Mouse (Mus musculus) embryo, embryonic 10 days (tissue): ENCODE measurements around the gene Ccsap.

Experiments
- DNase-seq: peaks from one replicate; pipeline ENCODE4 v3.0.0-alpha.2; 2015; ENCODE audit warnings: low spot score

Ccsap gene

GRCm38 (mm10) chr8:123877865-123878264, 17.9 kb upstream of the Ccsap start:
- DNase-seq = no peak

DNA sequence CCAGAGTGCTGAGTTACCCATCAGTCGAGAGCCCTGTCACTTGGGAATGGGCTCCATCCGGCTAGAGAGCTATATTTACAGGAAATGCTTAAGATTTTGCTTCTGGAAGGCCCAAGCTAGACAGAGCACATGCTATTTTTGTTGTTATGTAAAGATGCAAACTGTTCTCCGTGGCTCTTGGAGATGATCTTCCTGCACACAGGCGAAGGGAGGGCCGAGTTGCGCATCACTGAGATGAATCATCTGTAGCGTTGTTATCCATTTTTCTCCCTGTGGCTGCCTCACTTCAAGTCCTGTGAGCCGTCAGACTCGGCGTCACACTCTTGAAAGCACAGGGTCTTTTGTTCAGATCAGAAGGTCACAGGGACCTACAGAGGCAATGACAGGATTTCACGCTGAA, 14.3 kb upstream of the Ccsap start:
- no peak for DNase-seq

DNA sequence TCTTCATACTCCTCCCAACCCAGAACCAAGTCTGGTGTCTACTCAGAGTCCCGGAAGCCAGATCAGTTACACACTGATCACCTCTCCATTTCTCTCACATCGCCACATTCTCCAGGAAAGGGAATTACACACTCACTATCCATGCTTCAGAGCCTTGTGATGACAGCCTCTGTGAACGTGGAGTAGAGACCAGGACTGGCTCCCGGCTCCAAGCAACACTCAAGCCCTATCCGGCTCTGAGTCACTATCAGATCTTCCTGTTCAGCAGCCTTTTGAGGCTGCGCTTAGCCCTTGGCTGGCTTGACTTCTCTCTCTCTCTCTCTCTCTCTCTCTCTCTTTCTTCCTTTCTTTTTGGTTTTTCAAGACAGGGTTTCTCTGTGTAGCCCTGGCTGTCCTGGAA, 13.4 kb upstream of the Ccsap start:
- no peak for DNase-seq

DNA sequence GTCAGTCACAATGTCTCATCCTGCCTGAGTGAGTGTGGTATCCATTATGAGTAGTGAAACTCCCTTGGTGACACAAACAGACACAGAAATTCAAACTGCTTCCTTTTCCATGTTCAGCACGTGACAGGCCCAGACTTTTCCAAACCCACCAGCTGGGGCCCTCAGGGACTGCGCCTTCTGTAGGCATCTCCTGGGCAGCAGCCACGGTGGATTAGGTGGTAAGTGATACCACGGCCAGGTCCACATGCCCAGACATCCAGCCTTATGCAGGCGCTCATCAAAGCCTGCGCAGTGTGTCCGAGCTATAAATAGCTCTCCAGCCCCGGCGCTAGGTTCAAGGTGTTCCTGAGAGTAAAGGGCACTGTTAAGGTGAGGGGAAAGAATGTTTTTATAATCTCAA, 12.0 kb upstream of the Ccsap start:
- no peak for DNase-seq

DNA sequence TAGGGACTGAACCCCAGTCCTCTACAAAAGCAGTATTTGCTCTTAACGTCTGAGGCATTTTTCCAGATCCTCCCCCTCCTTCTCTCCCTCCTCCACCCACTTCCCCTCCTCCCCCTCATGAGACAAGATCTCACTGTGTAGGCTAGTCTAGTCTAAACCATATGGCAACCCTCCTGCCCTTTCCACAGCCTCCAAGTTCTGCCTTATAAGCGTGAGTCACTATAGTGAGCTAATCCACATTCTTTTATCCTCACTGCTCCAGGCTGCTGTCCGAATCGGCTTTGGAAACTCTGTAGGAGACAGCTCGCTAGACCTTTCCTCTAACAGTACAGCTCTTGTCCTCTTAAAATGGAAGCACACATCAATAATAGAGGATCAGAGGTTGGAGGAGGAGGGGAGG, 7.0 kb upstream of the Ccsap start:
- no peak for DNase-seq

GRCm38 (mm10) chr8:123865786-123866185, 5.8 kb upstream of the Ccsap start:
- DNase-seq = no peak

DNA sequence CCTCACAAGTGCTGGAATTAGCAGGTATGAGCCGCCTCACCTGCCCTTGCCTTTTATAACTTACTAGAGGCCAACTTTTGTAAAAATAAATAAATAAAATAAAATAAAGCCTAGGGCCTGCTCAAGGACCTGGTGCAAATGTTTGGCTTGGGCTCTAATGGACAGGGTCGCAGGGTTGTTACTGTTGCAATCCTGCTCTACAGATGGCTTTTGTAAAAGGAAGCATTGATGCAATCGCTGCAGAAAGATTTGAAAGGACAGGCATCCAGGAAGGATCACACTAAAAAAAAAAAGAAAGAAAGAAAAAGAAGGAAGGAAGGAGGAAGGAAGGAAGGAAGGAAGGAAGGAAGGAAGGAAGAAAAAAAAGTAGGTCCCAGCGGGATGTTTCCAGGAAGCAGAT, 377 bp upstream of the Ccsap start:
- DNase-seq = no peak

DNA sequence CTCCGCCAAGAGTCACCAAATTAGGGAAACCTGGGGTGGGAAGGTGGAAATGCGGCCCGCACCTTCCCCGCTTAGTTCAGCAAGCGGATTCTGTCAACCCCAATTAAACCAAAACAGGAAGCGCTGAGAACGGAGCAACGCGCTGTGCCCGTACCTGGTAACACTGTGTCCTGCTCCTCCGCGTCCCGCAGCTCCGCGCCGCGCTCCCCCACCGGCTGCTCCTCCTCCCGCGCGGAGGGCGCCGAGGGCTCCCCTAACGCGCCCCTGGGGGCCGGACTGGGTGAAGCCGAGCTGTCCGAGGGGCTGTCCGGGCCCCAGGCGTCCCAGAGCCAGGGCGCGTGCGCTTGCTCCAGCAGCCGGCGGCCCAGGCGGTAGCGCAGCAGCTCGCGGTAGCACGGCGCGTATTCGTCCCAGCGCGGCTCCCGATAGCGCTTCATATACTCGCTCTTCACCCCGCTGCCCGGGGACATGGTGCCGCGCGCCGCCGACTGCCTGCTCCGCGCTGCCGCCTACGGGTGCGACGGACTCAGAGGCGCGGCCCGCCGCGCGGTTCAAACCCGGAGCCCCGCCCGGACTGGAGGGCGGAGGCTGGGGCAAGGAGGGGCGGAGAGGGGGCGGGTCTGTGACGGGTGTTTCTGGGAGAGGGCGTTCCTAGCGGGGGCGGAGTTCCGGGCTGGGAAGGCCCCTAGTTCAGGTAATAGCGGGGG, 915 bp downstream of the Ccsap start:
- peak; percentile 88 for DNase-seq

GRCm38 (mm10) chr8:123858574-123858940, 1.5 kb downstream of the Ccsap start:
- DNase-seq = peak; percentile 48

- DNase-seq = no peak
Observed at GRCm38 (mm10) chr8:123857361-123857760, 2.6 kb downstream of the Ccsap start.

DNA sequence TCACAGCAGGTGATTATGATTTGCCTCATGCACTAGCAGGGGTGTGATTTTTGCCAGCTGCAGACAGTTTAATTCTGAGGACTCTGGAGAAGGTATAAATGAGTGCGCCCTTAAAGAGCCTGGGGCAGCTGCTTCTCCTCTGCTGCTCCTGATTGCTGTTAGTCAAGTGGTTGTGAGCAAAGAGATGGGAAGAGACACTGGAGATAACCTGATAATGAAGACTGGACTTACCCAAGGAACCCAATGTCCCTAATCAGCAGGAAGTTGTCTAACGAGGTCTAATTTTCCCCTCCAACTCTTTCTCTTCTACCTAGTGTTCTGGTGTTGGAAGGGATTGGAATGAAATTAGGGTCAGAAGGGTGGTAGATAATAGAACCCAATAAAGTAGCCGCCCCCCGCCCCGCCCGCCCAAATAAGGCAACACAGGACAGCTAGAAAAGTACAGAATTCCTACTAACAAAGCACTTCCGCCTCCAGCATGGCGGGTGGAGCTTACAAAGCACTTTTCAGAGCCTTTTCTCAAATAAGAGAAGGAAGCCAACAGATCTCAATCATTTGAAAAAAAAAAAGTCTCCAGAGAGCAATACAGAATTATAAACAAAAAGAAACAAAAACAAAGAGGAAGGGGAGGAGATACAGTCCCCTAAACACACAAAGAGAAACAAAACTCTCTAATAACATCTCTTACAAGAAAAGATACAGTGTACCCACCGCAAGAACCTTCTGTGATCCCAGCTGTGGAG, 5.1 kb downstream of the Ccsap start:
- DNase-seq = no peak

- DNase-seq = no peak
Observed at GRCm38 (mm10) chr8:123854252-123854651, 5.8 kb downstream of the Ccsap start.

DNA sequence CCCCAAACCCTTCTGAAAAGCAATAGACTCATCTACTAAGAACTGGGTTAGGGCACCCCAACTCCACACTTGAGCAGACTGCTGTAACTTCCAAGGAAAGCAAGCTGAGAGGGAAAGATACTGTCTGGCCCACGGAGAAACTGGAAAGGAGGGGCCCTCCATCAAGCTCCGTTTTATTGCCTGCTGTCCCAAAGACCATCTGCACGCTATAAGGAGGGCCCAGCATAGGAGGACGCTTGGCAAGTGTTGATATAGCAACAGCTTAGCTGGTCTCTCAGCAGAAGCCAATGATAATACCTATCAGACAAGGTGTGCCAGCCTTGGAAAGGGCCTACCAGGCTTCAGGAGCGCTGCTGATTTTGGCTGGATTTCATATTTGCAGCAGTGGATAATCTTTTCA, 8.4 kb downstream of the Ccsap start:
- DNase-seq = no peak

GRCm38 (mm10) chr8:123849352-123849751, 10.7 kb downstream of the Ccsap start:
- DNase-seq = no peak

DNA sequence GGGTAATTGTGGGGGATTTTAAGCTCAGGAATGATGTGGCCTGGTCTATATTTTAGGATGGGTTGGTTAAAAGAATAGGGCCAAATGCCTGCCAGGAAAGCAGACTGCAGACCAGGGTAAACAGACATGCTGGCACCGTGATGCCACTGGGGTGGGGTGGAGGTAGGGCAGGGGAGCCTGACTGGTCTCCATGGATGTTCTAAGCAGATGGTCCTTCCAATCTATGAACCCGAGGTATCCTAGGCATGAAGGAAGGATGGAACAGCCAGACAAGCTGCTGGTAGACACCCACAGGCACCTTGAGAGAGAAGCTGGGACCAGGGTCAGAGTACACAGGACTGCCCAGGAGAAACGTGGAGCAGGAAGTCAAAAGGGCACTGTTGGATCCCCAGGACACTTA, 12.5 kb downstream of the Ccsap start:
- no peak for DNase-seq

DNA sequence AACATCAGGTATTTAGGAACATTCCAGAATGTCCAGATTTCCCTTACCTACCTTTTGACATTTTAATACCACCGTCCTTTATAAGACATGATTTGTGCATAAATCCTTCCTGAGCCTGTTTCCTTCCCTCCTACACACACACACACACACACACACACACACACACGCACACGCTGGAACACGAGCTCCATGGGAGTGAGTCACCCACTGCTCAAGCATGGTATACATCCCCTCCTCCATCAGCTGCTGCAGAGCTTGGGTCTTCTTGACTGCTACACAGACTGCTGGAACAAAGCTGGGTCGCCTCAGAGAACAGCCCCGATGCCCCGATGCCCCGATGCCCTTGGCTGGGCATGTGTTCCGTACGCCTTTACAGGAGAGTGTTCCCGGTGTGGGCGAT, 13.5 kb downstream of the Ccsap start:
- DNase-seq = no peak

DNA sequence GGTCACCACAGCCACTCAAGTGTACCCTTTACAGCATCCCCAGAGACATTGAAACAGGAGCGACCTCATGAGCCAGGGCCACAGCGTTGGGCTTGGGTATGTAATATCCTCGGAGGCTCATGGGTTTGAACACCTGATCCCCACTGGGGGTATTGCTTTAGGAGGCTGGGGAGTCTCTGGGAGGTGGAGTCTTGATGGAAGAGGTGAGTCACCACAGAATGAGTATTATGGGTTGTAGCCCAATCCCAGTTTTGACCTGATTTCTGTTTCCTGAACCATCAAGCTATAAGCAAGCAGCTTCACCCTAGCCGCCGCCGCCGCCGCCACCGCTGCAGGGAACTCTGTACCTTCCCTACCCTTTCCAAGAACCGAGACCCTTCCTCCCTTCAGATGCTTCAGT, 14.0 kb downstream of the Ccsap start:
- no peak for DNase-seq

GRCm38 (mm10) chr8:123845114-123845513, 14.9 kb downstream of the Ccsap start:
- DNase-seq = no peak

DNA sequence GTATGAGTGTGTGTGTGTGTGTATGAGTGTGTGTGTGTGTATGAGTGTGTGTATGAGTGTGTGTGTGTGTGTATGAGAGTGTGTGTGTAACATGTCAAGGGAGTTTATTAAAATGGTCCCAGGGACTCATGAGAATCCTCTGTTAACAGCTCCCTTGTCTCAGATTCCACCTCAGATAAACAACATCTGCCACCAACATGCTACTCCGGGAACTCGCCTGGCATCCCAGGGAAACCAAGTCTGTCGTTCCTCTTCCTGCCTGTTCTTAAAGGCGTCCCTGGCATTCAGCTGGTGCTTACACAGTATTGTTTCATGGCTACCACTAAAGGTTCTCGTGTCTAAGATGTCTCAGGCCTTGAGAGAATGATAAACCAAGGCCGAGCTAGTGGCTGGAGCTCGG, 15.7 kb downstream of the Ccsap start:
- no peak for DNase-seq

GRCm38 (mm10) chr8:123842086-123842485, 17.9 kb downstream of the Ccsap start:
- no peak for DNase-seq

DNA sequence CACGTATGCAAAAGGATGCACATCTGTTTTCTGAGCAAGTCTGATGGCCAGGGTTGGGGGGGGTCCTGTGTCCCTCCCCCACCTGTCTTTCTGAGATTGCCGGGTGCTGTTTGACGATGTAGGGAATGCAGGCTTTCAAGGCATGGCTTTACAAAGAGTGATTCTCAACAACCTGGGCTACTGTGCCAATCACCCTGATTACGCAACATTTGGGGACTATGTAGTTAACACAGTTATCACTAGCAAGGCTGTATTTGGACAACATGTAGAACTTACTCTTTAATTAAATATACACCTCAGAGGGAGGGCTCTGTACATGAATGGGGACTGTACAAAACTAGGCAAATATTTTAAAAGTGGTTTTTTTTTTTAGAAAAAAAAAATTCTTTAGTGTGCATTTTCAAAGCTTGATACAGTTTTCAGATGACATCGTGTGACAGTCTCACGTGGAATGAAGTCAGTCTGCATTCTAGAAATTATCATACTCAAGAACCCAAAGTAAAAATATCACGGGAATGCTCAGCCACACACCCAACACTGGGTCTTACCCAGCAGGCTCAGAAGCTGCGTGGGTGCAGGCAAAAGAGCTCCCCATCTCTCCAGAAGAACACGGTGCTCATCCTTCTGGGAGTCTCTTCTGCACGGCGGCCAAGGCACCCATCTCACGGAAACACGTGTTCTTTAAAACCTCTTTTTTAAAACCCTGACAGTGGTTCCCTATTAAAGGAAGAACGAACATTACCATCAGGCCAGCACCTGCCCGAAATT, 19.2 kb downstream of the Ccsap start:
- no peak for DNase-seq

DNA sequence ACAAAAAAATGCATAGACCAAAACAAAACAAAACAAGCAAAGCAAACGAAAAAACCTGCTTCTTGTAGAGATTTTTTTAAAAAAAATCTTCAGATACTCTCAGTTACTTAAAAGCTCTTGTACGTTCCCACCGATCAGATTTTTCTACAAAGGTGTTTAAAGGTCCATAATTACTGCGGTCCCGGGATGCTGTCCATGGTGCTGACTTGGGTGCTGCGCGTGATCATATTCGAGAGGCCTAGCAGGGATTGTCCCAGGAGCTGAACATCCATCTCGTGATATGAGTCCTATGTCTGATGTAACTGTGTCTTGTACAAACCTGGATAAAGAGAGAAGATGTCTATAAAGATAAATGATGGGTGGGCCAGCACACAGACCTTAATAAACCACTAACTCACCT, 21.5 kb downstream of the Ccsap start:
- DNase-seq = peak; percentile 69

GRCm38 (mm10) chr8:123836354-123836753, 23.7 kb downstream of the Ccsap start:
- DNase-seq = no peak
